Mouse (Mus musculus) fat pad, adult 2 months (tissue): ENCODE measurements around the gene Fiz1.

Experiments
- DNase-seq: peaks from one replicate; pipeline ENCODE4 v3.0.0-alpha.2; 2011; ENCODE audit warnings: low read depth, low spot score; ENCODE audit errors: extremely low read depth

Fiz1 gene

GRCm38 (mm10) chr7:5014251-5015117 is at the start of gene Fiz1, which contains the start of gene Zfp524:
TSS of gene Fiz1 (minus strand) at chr7:5014697.
TSS of gene Zfp524 (plus strand) at chr7:5014415.
- peak; percentile 52 for DNase-seq

- DNase-seq: no peak
These were observed 48.0 kb upstream of the Fiz1 start for GRCm38 (mm10) chr7:5062360-5063001.

- peak; percentile 36 for DNase-seq
These were observed 47.4 kb upstream of the Fiz1 start, which contains the start of gene U2af2 for GRCm38 (mm10) chr7:5061774-5062359. TSS of gene U2af2 (plus strand) at chr7:5062143.

GRCm38 (mm10) chr7:5060944-5061773 is 46.7 kb upstream of the Fiz1 start:
- DNase-seq: peak; percentile 68

- no peak for DNase-seq
These were observed 45.8 kb upstream of the Fiz1 start for GRCm38 (mm10) chr7:5060239-5060731.

GRCm38 (mm10) chr7:5059421-5059820 is 44.9 kb upstream of the Fiz1 start:
- DNase-seq: no peak

- DNase-seq: no peak
These were observed 44.1 kb upstream of the Fiz1 start for GRCm38 (mm10) chr7:5058631-5059030.

GRCm38 (mm10) chr7:5057804-5058203 is 43.3 kb upstream of the Fiz1 start:
- no peak for DNase-seq

GRCm38 (mm10) chr7:5057381-5057780 is 42.9 kb upstream of the Fiz1 start:
- DNase-seq: no peak

GRCm38 (mm10) chr7:5056651-5057263 is 42.3 kb upstream of the Fiz1 start:
- no peak for DNase-seq

GRCm38 (mm10) chr7:5053456-5054179 is 39.1 kb upstream of the Fiz1 start:
- DNase-seq: no peak

GRCm38 (mm10) chr7:5052931-5053343 is 38.4 kb upstream of the Fiz1 start:
- no peak for DNase-seq

GRCm38 (mm10) chr7:5052438-5052837 is 37.9 kb upstream of the Fiz1 start:
- DNase-seq: no peak

GRCm38 (mm10) chr7:5051193-5052192 is 37.0 kb upstream of the Fiz1 start, which contains the start of gene Zfp580:
TSS of gene Zfp580 (plus strand) at chr7:5051538.
- no peak for DNase-seq

- no peak for DNase-seq
These were observed 32.8 kb upstream of the Fiz1 start for GRCm38 (mm10) chr7:5047313-5047712.

- DNase-seq: no peak
These were observed 31.6 kb upstream of the Fiz1 start for GRCm38 (mm10) chr7:5046112-5046511.

GRCm38 (mm10) chr7:5044981-5045380 is 30.5 kb upstream of the Fiz1 start:
- no peak for DNase-seq

- no peak for DNase-seq
These were observed 24.4 kb upstream of the Fiz1 start for GRCm38 (mm10) chr7:5038940-5039339.
